Mouse (Mus musculus): ENCODE results near the gene Zp2.

The Zp2 gene

GRCm38 (mm10) chr7:120145191-120145590 is at the start of gene Zp2:
Gene Zp2, minus strand, starts transcription at chr7:120145291.
- ChIA-PET CTCF (interaction anchor here in 1 of 4 experiments (0.6 kb wide), 1 partner anchor 58 kb away, joined by 3 read pairs; no protein-coding TSS in a partner anchor), POLR2A (interaction anchor here in 2 of 4 experiments (0.5 to 1.6 kb wide), 2 partner anchors 13 to 176 kb away, joined by 4 to 7 read pairs; no protein-coding TSS in a partner anchor)

GRCm38 (mm10) chr7:120192816-120193215 is 47.7 kb upstream of the Zp2 start:
- ChIA-PET POLR2A (interaction anchor here in 1 of 4 experiments (0.6 kb wide), 1 partner anchor 35 kb away, joined by 3 read pairs; no protein-coding TSS in a partner anchor), CTCF (interaction anchor here in 1 of 4 experiments (0.6 kb wide), 1 partner anchor 11 kb away, joined by 4 read pairs; no protein-coding TSS in a partner anchor)

GRCm38 (mm10) chr7:120192207-120192606 is 47.1 kb upstream of the Zp2 start:
- ChIA-PET POLR2A (interaction anchor here in 1 of 4 experiments (0.6 kb wide), 1 partner anchor 35 kb away, joined by 3 read pairs; no protein-coding TSS in a partner anchor), CTCF (interaction anchor here in 2 of 4 experiments (0.5 to 0.6 kb wide), 2 partner anchors 11 to 67 kb away, joined by 4 read pairs; no protein-coding TSS in a partner anchor)

- POLR2A ChIA-PET, result interaction anchor here in 1 of 4 experiments (1.0 kb wide), 1 partner anchor 32 kb away, joined by 3 read pairs; no protein-coding TSS in a partner anchor
- CTCF ChIA-PET, result no interaction called here
Measured at GRCm38 (mm10) chr7:120190150-120190665, 45.1 kb upstream of the Zp2 start.

- POLR2A ChIA-PET, result interaction anchor here in 1 of 4 experiments (1.0 kb wide), 1 partner anchor 31 kb away, joined by 3 read pairs; no protein-coding TSS in a partner anchor
- CTCF ChIA-PET, result no interaction called here
Measured at GRCm38 (mm10) chr7:120189369-120190149, 44.5 kb upstream of the Zp2 start.

- ChIA-PET POLR2A (no interaction called here), CTCF (no interaction called here)
Measured at GRCm38 (mm10) chr7:120188946-120189345, 43.9 kb upstream of the Zp2 start.

- ChIA-PET POLR2A (no interaction called here), CTCF (no interaction called here)
Measured at GRCm38 (mm10) chr7:120182891-120183290, 37.8 kb upstream of the Zp2 start.

- POLR2A ChIA-PET, result no interaction called here
- CTCF ChIA-PET, result interaction anchor here in 1 of 4 experiments (0.5 kb wide), 1 partner anchor 57 kb away, joined by 3 read pairs; no protein-coding TSS in a partner anchor
Measured at GRCm38 (mm10) chr7:120181401-120182230, 36.5 kb upstream of the Zp2 start.

- ChIA-PET CTCF (no interaction called here), POLR2A (interaction anchor here in 1 of 4 experiments (0.6 kb wide), 1 partner anchor 22 kb away, joined by 4 read pairs; no protein-coding TSS in a partner anchor)
Measured at GRCm38 (mm10) chr7:120180547-120180946, 35.5 kb upstream of the Zp2 start.

GRCm38 (mm10) chr7:120178935-120179334 is 33.8 kb upstream of the Zp2 start:
- ChIA-PET POLR2A (no interaction called here), CTCF (no interaction called here)

- CTCF ChIA-PET, result no interaction called here
- POLR2A ChIA-PET, result no interaction called here
Measured at GRCm38 (mm10) chr7:120177611-120178010, 32.5 kb upstream of the Zp2 start.

GRCm38 (mm10) chr7:120174723-120175504 is 29.8 kb upstream of the Zp2 start:
- POLR2A ChIA-PET, result interaction anchor here in 2 of 4 experiments (1.4 to 1.9 kb wide), 2 partner anchors 17 kb away, joined by 4 to 6 read pairs; no protein-coding TSS in a partner anchor
- CTCF ChIA-PET, result no interaction called here

- CTCF ChIA-PET, result no interaction called here
- POLR2A ChIA-PET, result interaction anchor here in 2 of 4 experiments (1.4 to 1.9 kb wide), 2 partner anchors 15 kb away, joined by 4 to 6 read pairs; no protein-coding TSS in a partner anchor
Measured at GRCm38 (mm10) chr7:120173603-120174244, 28.6 kb upstream of the Zp2 start, which contains the start of gene Anks4b. Gene Anks4b, plus strand, starts transcription at chr7:120173858.

- ChIA-PET POLR2A (no interaction called here), CTCF (no interaction called here)
Measured at GRCm38 (mm10) chr7:120172188-120172700, 27.2 kb upstream of the Zp2 start.

- ChIA-PET POLR2A (no interaction called here), CTCF (no interaction called here)
Measured at GRCm38 (mm10) chr7:120163581-120164251, 18.6 kb upstream of the Zp2 start.

GRCm38 (mm10) chr7:120158121-120158613 is 13.1 kb upstream of the Zp2 start:
- POLR2A ChIA-PET, result interaction anchor here in 3 of 4 experiments (0.5 to 3.6 kb wide), 15 partner anchors 12 to 580 kb away, joined by 3 to 22 read pairs (median 4); partner anchors contain the start of genes Anks4b (in 2 of the 3), Crym (in 2 of the 3), Tmem159 (in 2 of the 3) and Zp2 (in 1 of the 3)
- CTCF ChIA-PET, result interaction anchor here in 1 of 4 experiments (1.5 kb wide), 1 partner anchor 32 kb away, joined by 3 read pairs; no protein-coding TSS in a partner anchor
